Mouse (Mus musculus) NIH3T3 (cell line): ENCODE data around the gene Gm11168.
"Not testable (repeated sequence)": the region's sequence is repeated elsewhere in the genome, so short reads cannot be mapped to it uniquely, and the experiment has no call there.

Source experiments
- DNase-seq: peaks from one replicate; pipeline ENCODE4 v3.0.0-alpha.2; 2012; ENCODE audit warnings: low read depth

The Gm11168 gene

DNA sequence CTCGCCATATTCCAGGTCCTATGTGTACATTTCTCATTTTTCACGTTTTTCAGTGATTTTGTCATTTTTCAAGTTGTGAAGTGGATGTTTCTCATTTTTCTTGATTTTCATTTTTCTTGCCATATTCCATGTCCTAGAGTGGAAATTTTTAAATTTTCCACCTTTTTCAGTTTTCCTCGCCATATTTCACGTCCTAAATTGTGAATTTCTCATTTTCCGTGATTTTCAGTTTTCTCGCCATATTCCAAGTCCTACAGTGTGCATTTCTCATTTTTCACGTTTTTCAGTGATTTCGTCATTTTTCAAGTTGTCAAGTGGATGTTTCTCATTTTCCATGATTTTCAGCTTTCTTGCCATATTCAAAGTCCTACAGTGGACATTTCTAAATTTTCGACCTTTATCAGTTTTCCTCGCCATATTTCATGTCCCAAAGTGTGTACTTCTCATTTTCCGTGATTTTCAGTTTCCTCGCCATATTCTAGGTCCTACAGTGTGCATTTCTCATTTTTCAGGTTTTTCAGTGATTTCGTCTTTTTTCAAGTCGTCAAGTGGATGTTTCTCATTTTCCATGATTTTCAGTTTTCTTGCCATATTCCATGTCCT, at the start of gene Gm11168:
TSS of gene Gm11168 (plus strand) at position 553 of the 603 bp plus-strand sequence.
- not testable (repeated sequence) for DNase-seq

DNA sequence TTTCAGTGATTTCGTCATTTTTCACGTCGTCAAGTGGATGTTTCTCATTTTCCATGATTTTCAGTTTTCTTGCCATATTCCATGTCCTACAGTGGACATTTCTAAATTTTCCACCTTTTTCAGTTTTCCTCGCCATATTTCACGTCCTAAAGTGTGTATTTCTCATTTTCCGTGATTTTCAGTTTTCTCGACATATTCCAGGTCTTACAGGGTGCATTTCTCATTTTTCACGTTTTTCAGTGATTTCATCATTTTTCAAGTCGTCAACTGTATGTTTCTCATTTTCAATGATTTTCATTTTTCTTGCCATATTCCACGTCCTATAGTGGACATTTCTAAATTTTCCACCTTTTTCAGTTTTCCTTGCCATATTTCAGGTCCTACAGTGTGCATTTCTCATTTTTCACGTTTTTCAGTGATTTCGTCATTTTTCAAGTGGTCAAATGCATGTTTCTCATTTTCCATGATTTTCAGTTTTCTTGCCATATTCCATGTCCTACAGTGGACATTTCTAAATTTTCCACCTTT, 2.6 kb upstream of the Gm11168 start, which contains the start of gene Gm10722:
TSS of gene Gm10722 (plus strand) at position 478 of the 528 bp plus-strand sequence.
- peak; percentile 47 for DNase-seq

DNA sequence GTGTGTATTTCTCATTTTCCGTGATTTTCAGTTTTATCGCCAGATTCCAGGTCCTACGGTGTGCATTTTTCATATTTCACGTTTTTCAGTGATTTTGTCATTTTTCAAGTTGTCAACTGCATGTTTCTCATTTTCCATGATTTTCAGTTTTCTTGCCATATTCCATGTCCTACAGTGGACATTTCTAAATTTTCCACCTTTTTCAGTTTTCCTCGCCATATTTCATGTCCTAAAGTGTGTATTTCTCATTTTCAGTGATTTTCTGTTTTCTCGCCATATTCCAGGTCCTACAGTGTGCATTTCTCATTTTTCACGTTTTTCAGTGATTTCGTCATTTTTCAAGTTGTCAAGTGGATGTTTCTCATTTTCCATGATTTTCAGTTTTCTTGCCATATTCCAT, 2.1 kb upstream of the Gm11168 start:
- DNase-seq: not testable (repeated sequence)

DNA sequence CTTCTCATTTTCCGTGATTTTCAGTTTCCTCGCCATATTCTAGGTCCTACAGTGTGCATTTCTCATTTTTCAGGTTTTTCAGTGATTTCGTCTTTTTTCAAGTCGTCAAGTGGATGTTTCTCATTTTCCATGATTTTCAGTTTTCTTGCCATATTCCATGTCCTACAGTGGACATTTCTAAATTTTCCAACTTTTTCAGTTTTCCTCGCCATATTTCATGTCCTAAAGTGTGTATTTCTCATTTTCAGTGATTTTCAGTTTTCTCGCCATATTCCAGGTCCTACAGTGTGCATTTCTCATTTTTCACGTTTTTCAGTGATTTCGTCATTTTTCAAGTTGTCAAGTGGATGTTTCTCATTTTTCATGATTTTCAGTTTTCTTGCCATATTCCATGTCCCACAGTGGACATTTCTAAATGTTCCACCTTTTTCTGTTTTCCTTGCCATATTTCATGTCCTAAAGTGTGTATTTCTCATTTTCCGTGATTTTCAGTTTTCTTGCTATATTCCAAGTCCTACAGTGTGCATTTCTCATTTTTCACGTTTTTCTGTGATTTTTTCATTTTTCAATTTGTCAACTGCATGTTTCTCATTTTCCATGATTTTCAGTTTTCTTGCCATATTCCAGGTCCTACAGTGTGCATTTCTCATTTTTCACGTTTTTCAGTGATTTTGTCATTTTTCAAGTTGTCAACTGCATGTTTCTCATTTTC, 1.0 kb upstream of the Gm11168 start:
- peak; percentile 21 for DNase-seq

DNA sequence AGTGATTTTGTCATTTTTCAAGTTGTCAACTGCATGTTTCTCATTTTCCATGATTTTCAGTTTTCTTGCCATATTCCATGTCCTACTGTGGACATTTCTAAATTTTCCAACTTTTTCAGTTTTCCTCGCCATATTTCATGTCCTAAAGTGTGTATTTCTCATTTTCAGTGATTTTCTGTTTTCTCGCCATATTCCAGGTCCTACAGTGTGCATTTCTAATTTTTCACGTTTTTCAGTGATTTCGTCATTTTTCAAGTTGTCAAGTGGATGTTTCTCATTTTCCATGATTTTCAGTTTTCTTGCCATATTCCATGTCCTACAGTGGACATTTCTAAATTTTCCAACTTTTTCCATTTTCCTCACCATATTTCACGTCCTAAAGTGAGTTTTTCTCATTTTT, 3.0 kb downstream of the Gm11168 start:
- not testable (repeated sequence) for DNase-seq

DNA sequence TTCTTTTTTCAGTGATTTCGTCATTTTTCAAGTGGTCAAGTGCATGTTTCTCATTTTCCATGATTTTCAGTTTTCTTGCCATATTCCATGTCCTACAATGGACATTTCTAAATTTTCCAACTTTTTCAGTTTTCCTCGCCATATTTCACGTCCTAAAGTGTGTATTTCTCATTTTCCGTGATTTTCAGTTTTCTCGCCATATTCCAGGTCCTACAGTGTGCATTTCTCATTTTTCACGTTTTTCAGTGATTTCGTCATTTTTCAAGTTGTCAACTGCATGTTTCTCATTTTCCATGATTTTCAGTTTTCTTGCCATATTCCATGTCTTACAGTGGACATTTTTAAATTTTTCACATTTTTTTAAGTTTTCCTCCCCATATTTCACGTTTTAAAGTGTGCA, 3.5 kb downstream of the Gm11168 start:
- DNase-seq: not testable (repeated sequence)

DNA sequence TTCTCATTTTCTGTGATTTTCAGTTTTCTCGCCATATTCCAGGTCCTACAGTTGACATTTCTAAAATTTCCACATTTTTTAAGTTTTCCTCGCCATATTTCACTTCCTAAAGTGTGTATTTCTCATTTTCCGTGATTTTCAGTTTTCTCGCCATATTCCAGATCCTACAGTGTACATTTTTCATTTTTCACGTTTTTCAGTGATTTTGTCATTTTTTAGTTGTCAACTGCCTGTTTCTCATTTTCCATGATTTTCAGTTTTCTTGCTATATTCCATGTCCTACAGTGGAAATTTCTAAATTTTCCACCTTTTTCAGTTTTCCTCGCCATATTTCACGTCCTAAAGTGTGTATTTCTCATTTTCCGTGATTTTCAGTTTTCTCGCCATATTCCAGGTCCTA, 4.1 kb downstream of the Gm11168 start:
- DNase-seq: peak; percentile 6

DNA sequence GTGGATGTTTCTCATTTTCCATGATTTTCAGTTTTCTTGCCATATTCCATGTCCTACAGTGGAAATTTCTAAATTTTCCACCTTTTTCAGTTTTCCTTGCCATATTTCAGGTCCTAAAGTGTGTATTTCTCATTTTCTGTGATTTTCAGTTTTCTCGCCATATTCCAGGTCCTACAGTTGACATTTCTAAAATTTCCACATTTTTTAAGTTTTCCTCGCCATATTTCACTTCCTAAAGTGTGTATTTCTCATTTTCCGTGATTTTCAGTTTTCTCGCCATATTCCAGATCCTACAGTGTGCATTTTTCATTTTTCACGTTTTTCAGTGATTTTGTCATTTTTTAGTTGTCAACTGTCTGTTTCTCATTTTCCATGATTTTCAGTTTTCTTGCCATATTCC, 6.2 kb downstream of the Gm11168 start:
- DNase-seq: not testable (repeated sequence)

DNA sequence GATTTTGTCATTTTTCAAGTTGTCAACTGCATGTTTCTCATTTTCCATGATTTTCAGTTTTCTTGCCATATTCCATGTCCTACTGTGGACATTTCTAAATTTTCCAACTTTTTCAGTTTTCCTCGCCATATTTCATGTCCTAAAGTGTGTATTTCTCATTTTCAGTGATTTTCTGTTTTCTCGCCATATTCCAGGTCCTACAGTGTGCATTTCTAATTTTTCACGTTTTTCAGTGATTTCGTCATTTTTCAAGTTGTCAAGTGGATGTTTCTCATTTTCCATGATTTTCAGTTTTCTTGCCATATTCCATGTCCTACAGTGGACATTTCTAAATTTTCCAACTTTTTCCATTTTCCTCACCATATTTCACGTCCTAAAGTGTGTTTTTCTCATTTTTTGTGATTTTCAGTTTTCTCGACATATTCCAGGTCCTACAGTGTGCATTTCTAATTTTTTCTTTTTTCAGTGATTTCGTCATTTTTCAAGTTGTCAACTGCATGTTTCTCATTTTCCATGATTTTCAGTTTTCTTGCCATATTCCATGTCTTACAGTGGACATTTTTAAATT, 9.0 kb downstream of the Gm11168 start:
- DNase-seq: not testable (repeated sequence)

DNA sequence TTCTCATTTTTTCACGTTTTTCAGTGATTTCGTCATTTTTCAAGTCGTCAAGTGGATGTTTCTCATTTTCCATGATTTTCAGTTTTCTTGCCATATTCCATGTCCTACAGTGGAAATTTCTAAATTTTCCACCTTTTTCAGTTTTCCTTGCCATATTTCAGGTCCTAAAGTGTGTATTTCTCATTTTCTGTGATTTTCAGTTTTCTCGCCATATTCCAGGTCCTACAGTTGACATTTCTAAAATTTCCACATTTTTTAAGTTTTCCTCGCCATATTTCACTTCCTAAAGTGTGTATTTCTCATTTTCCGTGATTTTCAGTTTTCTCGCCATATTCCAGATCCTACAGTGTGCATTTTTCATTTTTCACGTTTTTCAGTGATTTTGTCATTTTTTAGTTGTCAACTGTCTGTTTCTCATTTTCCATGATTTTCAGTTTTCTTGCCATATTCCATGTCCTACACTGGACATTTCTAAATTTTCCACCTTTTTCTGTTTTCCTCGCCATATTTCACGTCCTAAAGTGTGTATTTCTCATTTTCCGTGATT, 9.7 kb downstream of the Gm11168 start, which contains the start of gene Gm10721:
TSS of gene Gm10721 (plus strand) at position 408 of the 547 bp plus-strand sequence.
- not testable (repeated sequence) for DNase-seq

DNA sequence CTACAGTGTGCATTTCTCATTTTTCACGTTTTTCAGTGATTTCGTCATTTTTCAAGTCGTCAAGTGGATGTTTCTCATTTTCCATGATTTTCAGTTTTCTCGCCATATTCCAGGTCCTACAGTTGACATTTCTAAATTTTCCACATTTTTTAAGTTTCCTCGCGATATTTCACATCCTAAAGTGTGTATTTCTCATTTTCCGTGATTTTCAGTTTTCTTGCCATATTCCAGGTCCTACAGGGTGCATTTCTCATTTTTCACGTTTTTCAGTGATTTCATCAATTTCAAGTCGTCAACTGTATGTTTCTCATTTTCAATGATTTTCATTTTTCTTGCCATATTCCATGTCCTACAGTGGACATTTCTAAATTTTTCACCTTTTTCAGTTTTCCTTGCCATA, 12.2 kb downstream of the Gm11168 start, which contains the start of gene Gm10720:
TSS of gene Gm10720 (plus strand) at position 301 of the 400 bp plus-strand sequence.
- DNase-seq: not testable (repeated sequence)

DNA sequence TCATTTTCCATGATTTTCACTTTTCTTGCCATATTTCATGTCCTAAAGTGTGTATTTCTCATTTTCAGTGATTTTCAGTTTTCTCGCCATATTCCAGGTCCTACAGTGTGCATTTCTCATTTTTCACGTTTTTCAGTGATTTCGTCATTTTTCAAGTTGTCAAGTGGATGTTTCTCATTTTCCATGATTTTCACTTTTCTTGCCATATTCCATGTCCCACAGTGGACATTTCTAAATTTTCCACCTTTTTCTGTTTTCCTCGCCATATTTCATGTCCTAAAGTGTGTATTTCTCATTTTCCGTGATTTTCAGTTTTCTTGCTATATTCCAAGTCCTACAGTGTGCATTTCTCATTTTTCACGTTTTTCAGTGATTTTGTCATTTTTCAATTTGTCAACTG, 12.8 kb downstream of the Gm11168 start:
- not testable (repeated sequence) for DNase-seq

DNA sequence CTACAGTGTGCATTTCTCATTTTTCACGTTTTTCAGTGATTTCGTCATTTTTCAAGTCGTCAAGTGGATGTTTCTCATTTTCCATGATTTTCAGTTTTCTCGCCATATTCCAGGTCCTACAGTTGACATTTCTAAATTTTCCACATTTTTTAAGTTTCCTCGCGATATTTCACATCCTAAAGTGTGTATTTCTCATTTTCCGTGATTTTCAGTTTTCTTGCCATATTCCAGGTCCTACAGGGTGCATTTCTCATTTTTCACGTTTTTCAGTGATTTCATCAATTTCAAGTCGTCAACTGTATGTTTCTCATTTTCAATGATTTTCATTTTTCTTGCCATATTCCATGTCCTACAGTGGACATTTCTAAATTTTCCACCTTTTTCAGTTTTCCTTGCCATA, 14.0 kb downstream of the Gm11168 start, which contains the start of gene Gm10719:
TSS of gene Gm10719 (plus strand) at position 301 of the 400 bp plus-strand sequence.
- DNase-seq: not testable (repeated sequence)

DNA sequence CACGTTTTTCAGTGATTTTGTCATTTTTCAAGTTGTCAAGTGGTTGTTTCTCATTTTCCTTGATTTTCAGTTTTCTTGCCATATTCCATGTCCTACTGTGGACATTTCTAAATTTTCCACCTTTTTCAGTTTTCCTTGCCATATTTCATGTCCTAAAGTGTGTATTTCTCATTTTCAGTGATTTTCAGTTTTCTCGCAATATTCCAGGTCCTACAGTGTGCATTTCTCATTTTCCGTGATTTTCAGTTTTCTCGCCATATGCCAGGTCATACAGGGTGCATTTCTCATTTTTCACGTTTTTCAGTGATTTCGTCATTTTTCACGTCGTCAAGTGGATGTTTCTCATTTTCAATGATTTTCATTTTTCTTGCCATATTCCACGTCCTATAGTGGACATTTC, 15.8 kb downstream of the Gm11168 start:
- DNase-seq: not testable (repeated sequence)

DNA sequence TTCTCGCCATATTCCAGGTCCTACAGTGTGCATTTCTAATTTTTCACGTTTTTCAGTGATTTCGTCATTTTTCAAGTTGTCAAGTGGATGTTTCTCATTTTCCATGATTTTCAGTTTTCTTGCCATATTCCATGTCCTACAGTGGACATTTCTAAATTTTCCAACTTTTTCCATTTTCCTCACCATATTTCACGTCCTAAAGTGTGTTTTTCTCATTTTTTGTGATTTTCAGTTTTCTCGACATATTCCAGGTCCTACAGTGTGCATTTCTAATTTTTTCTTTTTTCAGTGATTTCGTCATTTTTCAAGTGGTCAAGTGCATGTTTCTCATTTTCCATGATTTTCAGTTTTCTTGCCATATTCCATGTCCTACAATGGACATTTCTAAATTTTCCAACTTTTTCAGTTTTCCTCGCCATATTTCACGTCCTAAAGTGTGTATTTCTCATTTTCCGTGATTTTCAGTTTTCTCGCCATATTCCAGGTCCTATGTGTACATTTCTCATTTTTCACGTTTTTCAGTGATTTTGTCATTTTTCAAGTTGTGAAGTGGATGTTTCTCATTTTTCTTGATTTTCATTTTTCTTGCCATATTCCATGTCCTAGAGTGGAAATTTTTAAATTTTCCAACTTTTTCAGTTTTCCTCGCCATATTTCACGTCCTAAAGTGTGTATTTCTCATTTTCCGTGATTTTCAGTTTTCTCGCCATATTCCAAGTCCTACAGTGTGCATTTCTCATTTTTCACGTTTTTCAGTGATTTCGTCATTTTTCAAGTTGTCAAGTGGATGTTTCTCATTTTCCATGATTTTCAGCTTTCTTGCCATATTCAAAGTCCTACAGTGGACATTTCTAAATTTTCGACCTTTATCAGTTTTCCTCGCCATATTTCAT, 16.9 kb downstream of the Gm11168 start:
- DNase-seq: not testable (repeated sequence)

DNA sequence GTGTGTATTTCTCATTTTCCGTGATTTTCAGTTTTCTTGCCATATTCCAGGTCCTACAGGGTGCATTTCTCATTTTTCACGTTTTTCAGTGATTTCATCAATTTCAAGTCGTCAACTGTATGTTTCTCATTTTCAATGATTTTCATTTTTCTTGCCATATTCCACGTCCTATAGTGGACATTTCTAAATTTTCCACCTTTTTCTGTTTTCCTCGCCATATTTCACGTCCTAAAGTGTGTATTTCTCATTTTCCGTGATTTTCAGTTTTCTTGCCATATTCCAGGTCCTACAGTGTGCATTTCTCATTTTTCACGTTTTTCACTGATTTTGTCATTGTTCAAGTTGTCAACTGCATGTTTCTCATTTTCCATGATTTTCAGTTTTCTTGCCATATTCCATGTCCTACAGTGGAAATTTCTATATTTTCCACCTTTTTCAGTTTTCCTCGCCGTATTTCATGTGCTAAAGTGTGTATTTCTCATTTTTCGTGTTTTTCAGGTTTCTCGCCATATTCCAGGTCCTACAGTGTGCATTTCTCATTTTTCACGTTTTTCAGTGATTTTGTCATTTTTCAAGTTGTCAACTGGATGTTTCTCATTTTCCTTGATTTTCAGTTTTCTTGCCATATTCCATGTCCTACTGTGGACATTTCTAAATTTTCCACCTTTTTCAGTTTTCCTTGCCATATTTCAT, 19.3 kb downstream of the Gm11168 start:
- peak; percentile 27 for DNase-seq

DNA sequence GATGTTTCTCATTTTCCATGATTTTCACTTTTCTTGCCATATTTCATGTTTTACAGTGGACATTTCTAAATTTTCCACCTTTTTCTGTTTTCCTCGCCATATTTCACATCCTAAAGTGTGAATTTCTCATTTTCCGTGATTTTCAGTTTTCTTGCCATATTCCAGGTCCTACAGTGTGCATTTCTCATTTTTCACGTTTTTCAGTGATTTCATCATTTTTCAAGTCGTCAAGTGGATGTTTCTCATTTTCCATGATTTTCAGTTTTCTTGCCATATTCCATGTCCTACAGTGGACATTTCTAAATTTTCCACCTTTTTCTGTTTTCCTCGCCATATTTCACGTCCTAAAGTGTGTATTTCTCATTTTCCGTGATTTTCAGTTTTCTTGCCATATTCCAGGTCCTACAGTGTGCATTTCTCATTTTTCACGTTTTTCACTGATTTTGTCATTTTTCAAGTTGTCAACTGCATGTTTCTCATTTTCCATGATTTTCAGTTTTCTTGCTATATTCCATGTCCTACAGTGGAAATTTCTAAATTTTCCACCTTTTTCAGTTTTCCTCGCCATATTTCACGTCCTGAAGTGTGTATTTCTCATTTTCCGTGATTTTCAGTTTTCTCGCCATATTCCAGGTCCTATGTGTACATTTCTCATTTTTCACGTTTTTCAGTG, 20.3 kb downstream of the Gm11168 start, which contains the start of gene Gm10718:
TSS of gene Gm10718 (plus strand) at position 236 of the 673 bp plus-strand sequence.
- not testable (repeated sequence) for DNase-seq

DNA sequence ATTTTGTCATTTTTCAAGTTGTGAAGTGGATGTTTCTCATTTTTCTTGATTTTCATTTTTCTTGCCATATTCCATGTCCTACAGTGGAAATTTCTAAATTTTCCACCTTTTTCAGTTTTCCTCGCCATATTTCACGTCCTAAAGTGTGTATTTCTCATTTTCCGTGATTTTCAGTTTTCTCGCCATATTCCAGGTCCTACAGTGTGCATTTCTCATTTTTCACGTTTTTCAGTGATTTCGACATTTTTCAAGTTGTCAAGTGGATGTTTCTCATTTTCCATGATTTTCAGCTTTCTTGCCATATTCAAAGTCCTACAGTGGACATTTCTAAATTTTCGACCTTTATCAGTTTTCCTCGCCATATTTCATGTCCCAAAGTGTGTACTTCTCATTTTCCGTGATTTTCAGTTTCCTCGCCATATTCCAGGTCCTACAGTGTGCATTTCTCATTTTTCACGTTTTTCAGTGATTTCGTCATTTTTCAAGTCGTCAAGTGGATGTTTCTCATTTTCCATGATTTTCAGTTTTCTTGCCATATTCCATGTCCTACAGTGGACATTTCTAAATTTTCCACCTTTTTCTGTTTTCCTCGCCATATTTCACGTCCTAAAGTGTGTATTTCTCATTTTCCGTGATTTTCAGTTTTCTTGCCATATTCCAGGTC, 21.0 kb downstream of the Gm11168 start:
- not testable (repeated sequence) for DNase-seq

DNA sequence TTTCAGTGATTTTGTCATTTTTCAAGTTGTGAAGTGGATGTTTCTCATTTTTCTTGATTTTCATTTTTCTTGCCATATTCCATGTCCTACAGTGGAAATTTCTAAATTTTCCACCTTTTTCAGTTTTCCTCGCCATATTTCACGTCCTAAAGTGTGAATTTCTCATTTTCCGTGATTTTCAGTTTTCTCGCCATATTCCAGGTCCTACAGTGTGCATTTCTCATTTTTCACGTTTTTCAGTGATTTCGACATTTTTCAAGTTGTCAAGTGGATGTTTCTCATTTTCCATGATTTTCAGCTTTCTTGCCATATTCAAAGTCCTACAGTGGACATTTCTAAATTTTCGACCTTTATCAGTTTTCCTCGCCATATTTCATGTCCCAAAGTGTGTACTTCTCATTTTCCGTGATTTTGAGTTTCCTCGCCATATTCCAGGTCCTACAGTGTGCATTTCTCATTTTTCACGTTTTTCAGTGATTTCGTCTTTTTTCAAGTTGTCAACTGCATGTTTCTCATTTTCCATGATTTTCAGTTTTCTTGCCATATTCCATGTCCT, 21.8 kb downstream of the Gm11168 start, which contains the start of gene Gm10717:
TSS of gene Gm10717 (plus strand) at position 506 of the 556 bp plus-strand sequence.
- DNase-seq: not testable (repeated sequence)
